ENCODE assay signal across 8 mouse cellular contexts in genomic region chr1:73824406-73825184, GRCm38 (mm10).
A peak's percentile ranks its signal among the peaks of the same experiment; 100 is the strongest.
DNase-seq lines count a peak whose midpoint lies in the region; ATAC-seq and TF ChIP-seq lines count a peak whose summit lies in the region.

No protein-coding gene starts in this region.

- H3K9ac ChIP-seq in liver, postnatal 0 days (replicated peaks) = no peak overlapping the region
- H3K9ac ChIP-seq in liver, embryonic 12.5 days = no peak overlapping the region

- H3K27me3 ChIP-seq in liver, postnatal 0 days (ENCODE audit: insufficient read depth, low read length) = peaks cover 6% of the 10 kb centered on the region; the same call in 1 of the 2 replicates
- H3K27me3 ChIP-seq in liver, embryonic 12.5 days (replicated peaks) = no peaks in the 10 kb centered on the region

- no peak for ATAC-seq in liver, postnatal 0 days
- ATAC-seq in liver, embryonic 12.5 days = no peak
- no peak for ATAC-seq in megakaryocyte-erythroid progenitor cell, adult 5-6 weeks (replicated peaks; ENCODE audit: low FRiP score, low TSS enrichment, poor library complexity, severe bottlenecking)

- H3K9me3 ChIP-seq in liver, postnatal 0 days (ENCODE audit: low read length) = no peaks in the 10 kb centered on the region
- H3K9me3 ChIP-seq in liver, embryonic 12.5 days (replicated peaks) = no peaks in the 10 kb centered on the region

- H3K27ac ChIP-seq in liver, postnatal 0 days (ENCODE audit: low read depth) = no peak overlapping the region
- no peak overlapping the region for H3K27ac ChIP-seq in liver, embryonic 12.5 days

- no peaks in the 10 kb centered on the region for H3K4me1 ChIP-seq in liver, postnatal 0 days (ENCODE audit: insufficient read depth)
- no peaks in the 10 kb centered on the region for H3K4me1 ChIP-seq in liver, embryonic 12.5 days

- DNase-seq in embryo, embryonic 10 days (ENCODE audit: low spot score) = peak; percentile 22
- DNase-seq in embryo, embryonic 10.5 days (ENCODE audit: low spot score) = no peak
- DNase-seq in liver, postnatal 0 days = peak; percentile 26
- peak; percentile 25 to 26 for DNase-seq in cerebellum, postnatal 10 days
- peak; percentile 33 for DNase-seq in retina, postnatal 7 days (ENCODE audit: low read depth, low spot score)
- DNase-seq in layer of hippocampus, adult 9-11 months = no peak

- H3K4me2 ChIP-seq in liver, postnatal 0 days (ENCODE audit: low read depth, low read length) = no peak overlapping the region
- no peak overlapping the region for H3K4me2 ChIP-seq in liver, embryonic 12.5 days

- TF ChIP-seq EP300 in liver, postnatal 0 days (IDR thresholded peaks at IDR 0.05; ENCODE audit: low read depth) = no peak

- no peaks in the 10 kb centered on the region for H3K36me3 ChIP-seq in liver, postnatal 0 days (replicated peaks; ENCODE audit: insufficient read depth, low read length)
- H3K36me3 ChIP-seq in liver, embryonic 12.5 days = no peaks in the 10 kb centered on the region

- WGBS in liver, postnatal 0 days (ENCODE audit: insufficient replicate concordance) = 59% methylated on average over 8 of the region's 8 CpGs
- whole genome bisulfite sequencing in liver, embryonic 12.5 days (ENCODE audit: insufficient replicate concordance) = 48% methylated on average over 8 of the region's 8 CpGs

- no peak overlapping the region for H3K4me3 ChIP-seq in liver, postnatal 0 days (ENCODE audit: low read depth, low read length)
- no peak overlapping the region for H3K4me3 ChIP-seq in liver, embryonic 12.5 days

- no peak for TF ChIP-seq CTCF in liver, postnatal 0 days (IDR thresholded peaks at IDR 0.05; ENCODE audit: low read depth)

Comparison
In these comparisons a context has a peak if more than half of its experiments do, and no peak if none do; other contexts are left out.
1. DNase-seq: peak in embryo, embryonic 10 days (single experiment), liver, postnatal 0 days (single experiment), cerebellum, postnatal 10 days (2 of 2) and retina, postnatal 7 days (single experiment); none in embryo, embryonic 10.5 days (single experiment) and layer of hippocampus, adult 9-11 months (single experiment).